Mouse (Mus musculus) embryonic facial prominence, embryonic 11.5 days (tissue): Measurements from ENCODE around the gene Ccdc114. TPM values are rescaled to one million over a fixed set of nuclear protein-coding genes. Genes with fewer than 3 reads are reported as not detected.

ENCODE experiments used
- ATAC-seq: fragments of 200-750 bp; cut with Nextera tagmentation; replicated peaks from 2 replicates; pipeline ENCODE4 v1.8.0; 2017; ENCODE audit warnings: low read depth; ENCODE audit not compliant: insufficient number of reproducible peaks, low FRiP score, low TSS enrichment
- DNase-seq: peaks from one replicate; pipeline ENCODE4 v3.0.0-alpha.2; 2015; ENCODE audit warnings: low spot score
- H3K27ac ChIP-seq: fragments of 300-500 bp; sonication (generic); replicated peaks from 2 replicates; pipeline ENCODE4 v1.5.1; 2014; ENCODE audit warnings: mild to moderate bottlenecking, low read depth, low read length, control low read depth
- H3K27me3 ChIP-seq: fragments of 300-500 bp; sonication (generic); 2 replicates; pipeline ENCODE4 v1.6.1; 2014; ENCODE audit warnings: mild to moderate bottlenecking, low read length, moderate library complexity, mixed read lengths; ENCODE audit not compliant: control insufficient read depth, insufficient read depth
- H3K36me3 ChIP-seq: fragments of 300-500 bp; sonication (generic); replicated peaks from 2 replicates; pipeline ENCODE4 v1.6.1; 2014; ENCODE audit warnings: low read depth, mild to moderate bottlenecking, low read length, moderate library complexity, mixed read lengths; ENCODE audit not compliant: control insufficient read depth, insufficient read depth
- H3K4me1 ChIP-seq: fragments of 300-500 bp; sonication (generic); 2 replicates; pipeline ENCODE4 v1.6.1; 2014; ENCODE audit warnings: low read length, mixed read lengths; ENCODE audit not compliant: control insufficient read depth, insufficient read depth
- H3K4me2 ChIP-seq: fragments of 300-500 bp; sonication (generic); 2 replicates; pipeline ENCODE4 v1.6.1; 2014; ENCODE audit warnings: low read depth, mild to moderate bottlenecking, control low read depth, low read length, moderate library complexity
- H3K4me3 ChIP-seq: fragments of 300-500 bp; sonication (generic); 2 replicates; pipeline ENCODE4 v1.5.1; 2014; ENCODE audit warnings: low read depth, low read length, control low read depth
- H3K9ac ChIP-seq: fragments of 300-500 bp; sonication (generic); replicated peaks from 2 replicates; pipeline ENCODE4 v1.6.1; 2014; ENCODE audit warnings: mild to moderate bottlenecking, control low read depth, low read length
- H3K9me3 ChIP-seq: fragments of 300-500 bp; sonication (generic); replicated peaks from 2 replicates; pipeline ENCODE4 v1.6.1; 2016; ENCODE audit warnings: mild to moderate bottlenecking, low read length, inconsistent platforms, mixed read lengths; ENCODE audit not compliant: control insufficient read depth
- WGBS: fragments of 180-500 bp; shearing (Covaris S2); extraction: QIAGEN DNeasy Blood & Tissue Kit; methylation state at CpG from one replicate; pipeline ENCODE4 v1.1.7; 2014; 5-methylcytosine and 5-hydroxymethylcytosine counted together
- polyA plus RNA-seq: library from polyadenylated mRNA; unstranded; fragments of >200 nt; fragmentation: Nextera tagmentation; extraction: Ambion mirVana; gene quantifications from 2 replicates; pipeline ENCODE4 v1.2.1, GENCODE M21; 2014

The Ccdc114 gene
- polyA plus RNA-seq, 1 experiment from 2014 or later = 2.4 TPM

DNA sequence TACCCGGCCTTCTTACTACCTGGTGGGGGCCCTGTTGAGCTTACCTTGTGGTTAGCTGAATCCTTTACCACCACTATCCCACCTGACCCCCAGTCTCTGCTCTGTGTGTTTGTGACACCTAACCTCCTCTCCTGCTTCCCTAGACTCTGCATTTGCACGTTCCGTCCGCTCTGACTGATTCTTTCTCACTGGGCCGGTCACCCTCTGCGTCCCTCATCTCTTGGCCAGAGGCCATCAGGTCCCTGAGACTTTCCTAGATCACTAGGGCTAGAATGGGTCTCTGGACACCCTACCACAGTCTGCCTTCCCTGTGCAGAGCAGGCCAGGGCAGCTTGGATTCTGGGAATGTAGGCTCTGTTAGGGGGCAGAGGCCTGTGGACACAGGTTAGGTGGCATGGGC lies 9.8 kb upstream of the Ccdc114 start:
- no peak for ATAC-seq
- no peaks in the 10 kb centered on the region; the same call in 1 of the 2 replicates for H3K36me3 ChIP-seq
- H3K27ac ChIP-seq = no peak overlapping the region

DNA sequence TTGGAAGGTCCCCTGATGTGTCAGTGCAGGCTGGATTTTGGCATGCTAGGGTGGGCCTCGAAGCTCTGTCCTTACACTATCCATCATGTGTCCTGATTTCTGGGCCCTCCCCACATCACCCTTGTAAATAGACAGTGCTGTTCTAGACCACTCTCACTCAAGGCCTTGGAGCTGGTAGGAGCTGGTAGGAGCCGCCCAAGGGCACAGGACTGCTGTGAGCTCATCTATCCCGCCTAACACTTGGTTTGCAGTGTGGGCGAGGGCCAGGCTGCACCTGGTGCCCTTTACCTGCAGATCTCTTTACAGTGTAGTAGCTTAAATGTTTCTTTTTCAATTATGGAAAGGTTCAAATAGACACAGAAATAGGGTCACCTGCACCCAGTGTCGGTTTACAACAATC lies 8.9 kb upstream of the Ccdc114 start:
- Histone ChIP-seq H3K9me3 (no peaks in the 10 kb centered on the region), H3K36me3 (no peaks in the 10 kb centered on the region; the same call in 1 of the 2 replicates), H3K9ac (no peak overlapping the region), H3K4me2 (no peak overlapping the region), H3K4me1 (peaks cover 7% of the 10 kb centered on the region; the same call in 1 of the 2 replicates), H3K27me3 (no peaks in the 10 kb centered on the region), H3K27ac (no peak overlapping the region), H3K4me3 (no peak overlapping the region)
- ATAC-seq (no peak), DNase-seq (no peak)
- 90% methylated on average over 5 of the region's 5 CpGs for WGBS

More for the DNA sequence above, 9.8 kb upstream of the Ccdc114 start:
- Histone ChIP-seq H3K9ac (no peak overlapping the region), H3K4me1 (peaks cover 7% of the 10 kb centered on the region; the same call in 1 of the 2 replicates), H3K4me2 (no peak overlapping the region), H3K9me3 (no peaks in the 10 kb centered on the region), H3K4me3 (no peak overlapping the region), H3K27me3 (no peaks in the 10 kb centered on the region)
- no peak for DNase-seq
- 88% methylated on average over 6 of the region's 6 CpGs for WGBS

DNA sequence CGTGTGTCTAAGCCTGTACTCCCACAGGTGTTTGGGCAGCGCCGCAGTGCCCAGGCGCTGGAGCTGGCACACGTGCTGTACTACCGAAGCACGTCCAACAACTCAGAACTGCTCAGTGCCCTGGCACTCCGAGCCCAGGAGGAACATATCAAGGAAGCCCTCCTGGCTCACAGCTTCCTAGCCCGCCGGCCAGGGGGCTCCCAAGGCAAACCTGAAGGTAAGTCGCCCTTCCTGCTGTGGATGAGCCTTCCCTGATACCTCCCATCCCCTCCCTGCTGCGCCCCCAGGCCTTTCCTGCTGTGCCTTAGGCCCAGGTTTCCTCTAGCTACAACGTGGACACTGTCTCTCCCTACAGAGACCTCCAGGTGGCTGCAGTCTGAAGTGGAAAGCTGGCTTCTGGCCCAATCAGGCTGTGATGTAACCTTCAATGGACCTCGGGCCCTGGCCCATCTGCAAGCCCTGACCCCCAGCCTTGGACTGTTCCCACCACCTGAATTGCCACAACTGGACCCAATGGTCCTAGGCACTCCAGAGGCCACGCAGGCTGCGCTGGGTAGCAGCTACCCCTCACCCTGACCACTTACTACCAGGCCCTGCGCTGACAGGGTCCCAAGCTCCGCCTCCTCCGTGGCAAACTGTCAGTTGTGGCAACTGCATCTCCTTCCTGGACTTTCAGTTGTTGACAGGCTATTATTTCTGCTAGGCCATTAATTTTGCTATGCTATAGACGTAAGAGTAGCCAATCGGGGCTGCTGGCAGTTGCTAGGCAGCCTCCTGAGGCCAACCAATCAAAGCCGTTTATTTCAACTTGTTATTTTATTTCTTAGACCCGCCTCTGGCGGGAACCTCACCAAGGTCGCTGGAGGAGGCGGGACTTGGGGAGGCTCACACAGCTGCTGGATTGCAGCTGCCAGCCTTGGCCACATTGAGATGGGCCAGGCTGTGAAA lies 7.5 kb upstream of the Ccdc114 start:
- no peaks in the 10 kb centered on the region for H3K9me3 ChIP-seq
- H3K4me2 ChIP-seq = peak overlapping the region; percentile 46
- no peaks in the 10 kb centered on the region for H3K27me3 ChIP-seq
- H3K27ac ChIP-seq = peak overlapping the region; percentile 75
- ATAC-seq (peak; percentile 75), DNase-seq (peak; percentile 90)
- H3K4me1 ChIP-seq = peaks cover 7% of the 10 kb centered on the region; the same call in 1 of the 2 replicates
- 36% methylated on average over 26 of the region's 26 CpGs for WGBS
- peak overlapping the region; percentile 14 for H3K4me3 ChIP-seq
- H3K36me3 ChIP-seq = no peaks in the 10 kb centered on the region; the same call in 1 of the 2 replicates
- peak overlapping the region; percentile 50 for H3K9ac ChIP-seq

DNA sequence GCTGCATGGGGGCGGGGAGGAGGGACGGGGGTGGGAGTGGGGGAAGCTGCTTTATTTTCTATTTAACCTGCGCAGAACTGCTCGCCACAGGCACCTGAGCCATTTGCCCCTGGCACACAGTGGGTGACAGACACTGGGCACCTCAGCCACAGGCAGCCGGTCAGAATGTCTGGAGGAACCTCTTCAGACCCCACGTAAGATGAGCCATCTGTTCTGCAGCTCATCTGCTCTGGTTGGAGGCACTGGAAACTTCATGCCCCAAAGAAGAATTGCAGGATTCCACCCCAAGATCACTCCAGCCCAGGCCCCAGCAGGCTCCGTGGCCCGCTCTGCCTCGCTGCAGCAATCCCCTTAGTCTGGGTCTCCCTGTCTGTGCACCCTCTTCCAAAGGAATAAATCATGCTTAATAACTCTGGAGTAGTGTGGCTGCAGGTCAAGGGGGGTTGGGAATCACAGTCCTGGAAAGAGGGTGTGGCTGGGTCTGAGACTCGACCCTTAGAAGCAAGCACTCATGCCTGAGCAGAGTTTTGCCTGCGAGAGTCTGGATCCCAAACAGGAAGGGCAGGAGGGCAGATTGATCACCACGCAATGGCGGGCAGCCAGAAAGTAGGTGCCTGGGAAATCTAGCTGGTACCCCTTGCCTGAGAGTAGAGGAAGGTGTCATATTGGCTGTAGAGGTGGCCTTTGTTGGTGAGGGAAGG lies 6.7 kb upstream of the Ccdc114 start:
- H3K4me1 ChIP-seq = peaks cover 7% of the 10 kb centered on the region; the same call in 1 of the 2 replicates
- H3K27ac ChIP-seq = peak overlapping the region; percentile 75
- H3K4me2 ChIP-seq = peak overlapping the region; percentile 46
- H3K9ac ChIP-seq = peak overlapping the region; percentile 47
- H3K36me3 ChIP-seq = no peaks in the 10 kb centered on the region; the same call in 1 of the 2 replicates
- H3K4me3 ChIP-seq = peak overlapping the region; percentile 14
- no peaks in the 10 kb centered on the region for H3K9me3 ChIP-seq
- ATAC-seq = peak; percentile 37
- DNase-seq = no peak
- WGBS = 35% methylated on average over 13 of the region's 13 CpGs
- no peaks in the 10 kb centered on the region for H3K27me3 ChIP-seq

DNA sequence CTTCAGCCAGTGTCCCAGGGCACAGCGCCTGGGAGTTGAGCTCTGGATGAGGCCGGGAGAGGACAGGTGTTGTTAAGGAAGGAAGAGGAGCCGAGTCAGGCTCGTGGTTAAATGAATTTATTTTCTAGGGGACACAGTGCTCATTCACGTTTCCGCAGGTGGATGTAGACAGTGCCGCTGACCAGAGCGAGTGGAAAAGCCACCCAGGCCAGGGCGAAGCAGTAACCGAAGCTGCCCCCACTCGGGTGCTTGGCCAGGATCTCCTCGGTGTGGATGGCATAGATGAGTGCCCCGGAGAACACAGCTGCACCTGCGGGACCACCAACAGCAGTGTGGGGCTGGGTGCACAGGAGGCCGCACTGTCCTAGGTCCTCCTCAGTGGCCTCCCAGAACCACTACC lies 5.9 kb upstream of the Ccdc114 start:
- no peak for DNase-seq
- 87% methylated on average over 15 of the region's 15 CpGs for WGBS
- peaks cover 9% of the 10 kb centered on the region; the same call in 1 of the 2 replicates for H3K4me1 ChIP-seq

DNA sequence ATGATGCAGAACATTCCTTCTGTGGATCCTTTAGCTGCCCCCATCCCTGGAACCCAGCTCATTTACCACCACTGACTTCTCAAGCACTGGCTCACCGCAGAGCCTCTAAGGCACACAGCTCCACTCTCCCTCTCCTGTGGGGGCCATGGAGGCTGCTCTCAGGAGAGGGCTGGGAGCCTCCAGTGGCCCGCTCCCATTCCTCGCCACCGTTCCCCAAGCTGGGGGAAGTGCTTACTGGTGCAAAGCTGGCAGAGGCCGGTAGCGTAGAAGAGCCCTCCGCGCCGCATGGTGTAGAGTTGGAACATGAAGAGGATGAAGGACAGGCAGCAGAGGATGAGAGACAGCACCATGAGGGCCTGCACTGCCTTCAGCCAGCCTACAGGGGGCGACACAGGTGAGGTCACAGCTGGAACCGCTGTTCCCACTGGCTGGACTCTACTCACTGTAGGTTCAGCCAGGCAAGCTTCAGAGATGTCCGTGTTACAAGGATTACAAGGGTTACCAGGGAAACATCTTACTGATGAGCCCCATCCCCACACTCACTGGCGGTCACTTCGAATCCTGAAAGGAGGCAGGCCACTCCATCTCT lies 4.7 kb upstream of the Ccdc114 start:
- H3K9me3 ChIP-seq = no peaks in the 10 kb centered on the region
- ATAC-seq (no peak), DNase-seq (no peak)
- H3K4me3 ChIP-seq = no peak overlapping the region
- H3K36me3 ChIP-seq = no peaks in the 10 kb centered on the region; the same call in 1 of the 2 replicates
- peaks cover 9% of the 10 kb centered on the region; the same call in 1 of the 2 replicates for H3K4me1 ChIP-seq
- no peaks in the 10 kb centered on the region for H3K27me3 ChIP-seq
- WGBS = 68% methylated on average over 14 of the region's 14 CpGs
- no peak overlapping the region for H3K9ac ChIP-seq
- no peak overlapping the region for H3K4me2 ChIP-seq
- no peak overlapping the region for H3K27ac ChIP-seq

More for the DNA sequence above, 5.9 kb upstream of the Ccdc114 start:
- Histone ChIP-seq H3K9me3 (no peaks in the 10 kb centered on the region), H3K36me3 (no peaks in the 10 kb centered on the region; the same call in 1 of the 2 replicates), H3K4me2 (no peak overlapping the region), H3K27ac (peak overlapping the region; percentile 75; the same call in 1 of the 2 replicates), H3K4me3 (no peak overlapping the region), H3K9ac (peak overlapping the region; percentile 41; the same call in 1 of the 2 replicates), H3K27me3 (no peaks in the 10 kb centered on the region)
- no peak for ATAC-seq

DNA sequence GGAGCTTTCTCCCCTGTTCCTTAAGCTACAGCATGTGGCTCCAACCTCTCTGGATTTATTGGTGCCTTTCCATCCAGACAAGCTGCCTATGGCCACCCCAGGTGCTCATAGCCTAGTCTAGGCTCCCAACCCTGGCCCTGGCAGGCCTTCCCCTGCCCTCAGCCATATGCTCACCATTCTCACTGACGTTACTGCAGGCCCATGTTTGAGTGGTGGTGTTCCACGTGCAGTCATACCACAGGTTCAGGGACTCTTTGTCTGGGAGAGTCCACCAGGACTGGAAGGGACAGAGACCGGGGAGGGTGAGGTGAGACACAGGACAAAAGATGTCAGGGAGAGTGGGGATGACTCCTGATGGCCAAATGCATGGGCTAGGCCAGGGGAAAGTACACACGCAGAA lies 4.1 kb upstream of the Ccdc114 start:
- H3K27me3 ChIP-seq = no peaks in the 10 kb centered on the region
- H3K4me1 ChIP-seq = peaks cover 9% of the 10 kb centered on the region; the same call in 1 of the 2 replicates
- no peak overlapping the region for H3K4me3 ChIP-seq
- H3K9ac ChIP-seq = no peak overlapping the region
- H3K4me2 ChIP-seq = no peak overlapping the region
- no peak for ATAC-seq
- DNase-seq = no peak
- no peaks in the 10 kb centered on the region for H3K9me3 ChIP-seq
- H3K36me3 ChIP-seq = no peaks in the 10 kb centered on the region; the same call in 1 of the 2 replicates
- 79% methylated on average over 4 of the region's 4 CpGs for WGBS
- no peak overlapping the region for H3K27ac ChIP-seq
